Mouse (Mus musculus) embryonic fibroblast, embryonic 13.5 days (primary cell): Measurements from ENCODE around the gene H2al1c.
"Not testable (repeated sequence)": the region's sequence is repeated elsewhere in the genome, so short reads cannot be mapped to it uniquely, and the experiment has no call there.

Source experiments
- CTCF ChIP-seq: IDR thresholded peaks from 2 replicates; pipeline ENCODE4 v1.5.1; 2011; ENCODE audit warnings: mild to moderate bottlenecking, control low read depth, low read length, moderate library complexity, borderline replicate concordance; ENCODE audit not compliant: insufficient read depth
- POLR2A ChIP-seq: IDR thresholded peaks from 2 replicates; pipeline ENCODE4 v1.6.1; 2011; ENCODE audit warnings: low read depth, mild to moderate bottlenecking, control low read depth, low read length, moderate library complexity

DNA sequence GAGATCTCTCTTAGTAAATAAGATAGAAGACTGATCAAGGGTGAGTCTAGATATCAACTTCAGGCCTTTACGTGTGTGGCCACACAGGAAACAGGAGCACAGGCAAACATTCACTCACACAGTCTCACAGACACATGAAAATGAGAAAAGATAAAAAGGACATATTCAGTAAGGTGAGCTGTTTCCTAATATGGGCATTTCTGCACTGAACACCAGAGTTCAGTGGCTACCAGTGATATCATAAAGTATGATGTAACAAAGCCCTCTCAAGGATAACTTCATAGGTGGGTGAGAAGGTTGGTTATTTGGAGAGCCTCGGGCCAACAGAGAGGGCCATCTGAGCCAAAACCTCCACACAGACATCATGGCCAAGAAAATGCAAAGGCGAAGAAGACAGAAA is 6.5 kb upstream of the H2al1c start, which contains the start of gene H2al1a:
- not testable (repeated sequence) for TF ChIP-seq POLR2A, CTCF
